Mouse (Mus musculus) left cerebral cortex, adult 8-10 months (tissue): ENCODE data around the gene Arid1a. TPM values are rescaled to one million over a fixed set of nuclear protein-coding genes. Genes with fewer than 3 reads are reported as not detected.

Source experiments
- DNase-seq, 2 experiments: peaks; one replicate each; pipeline ENCODE4 v3.0.0; 2022; ENCODE audit warnings: low spot score in 2 of 2
- total RNA-seq, 4 experiments: library from RNA; stranded (reverse); gene quantifications; 2 replicates each; pipeline ENCODE4 v1.2.4; 2022

The Arid1a gene
- 10 to 100 TPM; 86.3 to 93.9 (median 90.7) TPM for total RNA-seq

DNA sequence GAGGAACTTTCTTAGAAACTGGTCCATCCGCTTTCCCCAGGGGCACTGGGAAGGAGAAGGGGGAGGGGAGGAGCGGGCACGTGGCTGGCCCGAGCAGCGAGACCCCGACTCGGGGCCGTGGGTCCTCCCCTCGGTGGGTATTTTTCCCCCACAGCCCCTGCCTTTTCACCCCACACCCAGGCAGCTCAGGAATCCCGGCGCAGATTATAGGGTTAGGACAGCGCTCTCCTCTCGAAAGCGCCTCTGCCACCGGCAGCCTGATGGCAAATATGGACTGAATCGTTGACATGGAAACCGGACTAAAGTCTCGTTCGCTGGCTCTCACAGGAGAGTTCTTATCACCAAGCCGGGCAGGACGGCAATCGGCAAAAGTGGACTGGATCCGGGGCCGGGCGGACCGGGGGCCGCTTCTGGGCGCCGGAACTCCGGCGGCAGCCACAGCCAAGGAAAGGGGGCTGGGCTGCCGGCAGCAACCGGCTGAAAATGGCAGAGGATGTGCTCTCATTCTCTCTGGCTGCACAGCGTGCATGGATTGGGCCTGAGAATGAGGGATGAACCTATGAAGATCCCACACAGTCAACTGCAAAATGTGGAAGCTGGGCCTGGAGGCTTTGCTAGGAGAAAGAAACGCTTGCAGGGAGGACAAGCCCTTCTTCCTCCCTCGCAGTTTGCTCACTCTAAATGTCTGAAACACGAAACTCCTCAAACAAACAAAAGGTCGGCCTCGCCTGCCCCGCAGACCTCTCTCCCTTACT lies at the start of gene Arid1a:
Gene Arid1a, minus strand, starts transcription at position 256 of the 755 bp plus-strand sequence.
- peak; percentile 93 to 95 for DNase-seq

DNA sequence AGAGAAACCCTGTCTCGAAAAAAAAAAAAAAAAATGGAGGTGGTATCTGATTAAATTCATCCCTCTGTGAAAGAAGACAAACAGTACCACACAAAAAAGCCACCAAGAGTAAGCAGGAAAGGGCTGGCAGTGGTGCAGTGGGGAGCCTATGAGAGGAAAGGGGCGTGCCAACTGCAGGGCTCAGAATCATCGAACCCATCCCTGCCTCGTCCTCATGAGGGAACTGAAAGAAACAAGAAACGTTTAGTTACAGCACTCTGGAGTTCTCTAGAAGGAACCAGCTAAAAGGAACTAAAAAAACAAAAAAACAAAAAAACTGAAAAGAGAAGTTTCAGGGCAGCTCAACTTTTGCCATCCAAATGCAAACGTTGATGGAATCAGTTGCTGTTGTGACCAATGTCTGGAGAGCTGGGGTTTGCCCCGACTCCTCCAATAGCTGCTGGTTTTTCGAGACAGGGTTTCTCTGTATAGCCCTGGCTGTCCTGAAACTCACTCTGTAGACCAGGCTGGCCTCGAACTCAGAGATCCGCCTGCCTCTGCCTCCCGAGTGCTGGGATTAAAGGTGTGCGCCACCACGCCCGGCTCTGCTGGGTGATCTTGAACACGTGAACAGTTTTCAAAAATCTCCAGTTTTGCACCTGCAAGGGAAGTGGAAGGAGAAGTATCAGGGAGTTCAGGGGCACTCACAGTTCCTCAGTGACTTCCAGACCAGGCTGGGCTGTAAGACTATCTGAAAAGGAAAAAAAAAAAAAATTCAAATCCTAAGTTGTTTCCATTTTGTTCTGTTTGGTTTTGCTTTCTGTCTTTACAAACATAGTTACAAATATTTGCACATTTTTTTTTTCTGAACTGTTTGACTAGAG lies 48.1 kb upstream of the Arid1a start:
- no peak for DNase-seq

DNA sequence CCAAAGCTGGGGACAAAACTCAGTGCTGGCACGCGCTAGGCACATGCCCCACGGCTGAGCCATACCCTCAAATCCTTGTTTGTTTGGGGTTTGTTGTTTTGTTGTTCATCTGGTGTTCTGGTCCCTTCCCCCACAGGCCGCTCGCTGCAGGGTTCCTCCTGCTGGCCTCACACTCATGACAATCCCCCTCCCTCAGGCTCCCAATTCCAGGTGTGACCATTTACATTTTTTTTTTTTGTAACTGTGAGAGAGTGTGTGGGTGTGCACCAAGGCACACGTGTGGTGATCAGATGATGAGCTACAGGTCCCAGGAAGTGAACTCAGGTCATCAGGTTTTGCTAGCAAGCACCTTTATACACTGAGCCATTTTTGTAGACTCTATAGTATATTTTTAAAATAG lies 44.0 kb upstream of the Arid1a start:
- no peak for DNase-seq

DNA sequence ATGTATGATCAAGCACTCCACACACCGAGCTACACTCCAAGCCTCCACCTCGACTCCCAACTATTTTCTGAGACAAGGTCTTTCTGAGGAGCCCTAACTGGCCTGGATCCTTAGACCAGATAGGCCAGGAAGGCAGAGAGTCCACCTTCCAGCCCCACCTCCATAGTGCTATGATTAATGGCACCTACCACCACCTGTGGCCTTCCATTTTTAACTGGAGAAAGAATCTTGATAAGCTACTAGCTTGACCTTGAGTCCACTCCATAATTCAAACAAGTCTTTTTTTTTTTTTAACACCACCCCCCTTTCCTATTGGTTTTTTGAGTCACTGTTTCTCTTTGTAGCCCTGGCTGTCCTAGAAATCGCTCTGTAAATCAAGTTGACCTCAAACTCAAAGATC lies 36.7 kb upstream of the Arid1a start:
- no peak for DNase-seq

DNA sequence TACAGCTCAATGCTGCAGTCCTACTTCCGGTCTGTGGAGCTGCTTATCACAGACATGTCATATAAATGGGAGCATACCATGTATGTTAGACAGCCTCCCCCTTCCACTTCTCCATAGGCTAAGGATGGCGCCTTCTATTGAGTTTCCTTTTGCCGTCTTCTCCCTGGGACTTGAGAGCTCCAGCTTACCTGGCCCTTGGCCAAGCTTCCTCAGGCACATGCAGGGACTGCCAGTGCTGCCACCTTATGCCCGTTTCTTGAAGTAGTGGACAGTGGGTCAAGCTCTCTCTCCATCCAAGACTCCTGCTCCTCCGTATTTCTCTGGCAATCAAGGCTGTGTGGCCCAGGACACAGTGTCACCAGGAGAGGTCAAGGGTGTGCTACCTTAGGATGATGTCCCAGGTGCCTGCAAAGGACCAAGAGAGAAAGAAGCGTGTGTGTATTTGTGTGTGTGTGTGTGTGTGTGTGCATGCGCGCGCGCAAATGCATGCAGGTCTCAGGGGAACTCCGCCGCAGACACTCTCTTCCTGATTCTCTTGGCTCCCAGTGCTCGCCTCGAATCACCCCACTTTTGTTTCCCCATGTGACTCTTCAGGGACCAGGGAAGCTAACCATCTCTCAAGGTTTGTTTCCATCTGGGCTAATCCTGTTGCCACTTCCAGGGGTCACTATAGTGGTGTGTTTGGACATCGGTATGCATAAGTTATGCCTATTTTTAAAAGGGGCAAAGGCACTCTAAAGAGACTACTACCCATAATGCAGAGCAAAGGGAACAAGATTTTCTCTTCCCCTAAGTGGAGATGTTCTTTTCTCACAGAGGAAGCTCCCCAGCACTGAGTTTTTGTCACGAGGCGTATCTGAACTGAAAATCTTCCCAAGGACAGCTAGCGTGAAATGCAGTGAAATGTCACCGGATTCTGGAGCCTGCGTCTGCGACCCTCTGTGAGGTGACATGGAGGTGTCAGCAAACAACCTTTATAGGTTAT lies 18.3 kb upstream of the Arid1a start:
- peak; percentile 12 to 73 for DNase-seq

DNA sequence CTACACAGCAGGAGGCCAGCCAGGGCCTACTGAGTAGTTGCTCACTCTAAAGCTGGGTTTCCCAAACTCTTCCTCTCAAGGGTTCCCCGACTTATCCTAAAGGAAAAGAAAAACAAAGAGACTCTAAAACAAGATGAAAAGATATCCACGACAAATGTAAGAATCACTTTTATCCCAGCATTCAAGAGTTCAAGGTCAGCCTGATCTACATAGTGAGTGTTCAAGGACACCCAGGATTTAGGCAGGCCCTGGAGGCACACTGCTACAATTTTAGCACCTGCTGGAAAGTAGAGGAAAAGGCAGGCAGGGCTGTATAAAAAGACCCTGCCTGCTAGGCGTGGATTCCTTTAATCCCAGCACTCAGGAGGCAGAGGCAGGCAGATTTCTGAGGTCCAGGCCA lies 12.6 kb upstream of the Arid1a start:
- no peak for DNase-seq

DNA sequence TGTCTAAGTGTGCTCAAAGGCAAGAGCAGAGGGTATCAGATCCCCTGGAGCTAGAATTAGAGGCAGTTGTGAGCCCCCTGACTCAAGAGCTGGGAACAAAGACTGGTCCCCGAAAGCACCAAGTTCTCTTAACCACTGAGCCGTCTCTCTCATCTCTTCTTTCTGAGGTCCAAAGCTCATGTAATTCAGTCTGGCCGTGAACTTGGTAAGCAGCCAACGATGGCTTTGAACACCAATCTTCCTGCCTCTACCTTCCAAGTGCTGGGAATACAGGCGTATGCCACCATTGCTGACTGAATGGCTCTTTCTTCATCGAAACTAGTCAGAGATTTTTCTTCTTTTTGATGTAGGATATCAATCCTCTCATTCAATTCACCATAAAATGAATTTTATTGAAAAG lies 6.5 kb upstream of the Arid1a start:
- no peak for DNase-seq

DNA sequence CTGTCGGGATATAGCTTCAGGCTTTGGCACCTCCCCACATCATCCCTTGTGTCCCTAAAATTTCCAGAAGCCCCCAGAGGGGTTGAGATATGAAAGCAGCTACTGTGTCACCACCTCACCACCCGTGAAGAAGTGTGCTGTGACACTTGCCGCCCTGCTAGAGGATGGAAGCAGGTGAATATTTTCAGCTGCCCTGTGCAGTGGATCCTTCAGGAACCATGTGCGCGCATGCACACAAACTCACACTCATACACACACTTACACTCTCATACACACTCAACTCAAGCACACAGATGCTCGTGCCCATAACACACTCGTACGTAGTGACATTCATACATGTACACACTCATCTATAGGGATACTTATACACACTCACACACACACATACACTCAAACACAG lies 3.1 kb upstream of the Arid1a start:
- no peak for DNase-seq

DNA sequence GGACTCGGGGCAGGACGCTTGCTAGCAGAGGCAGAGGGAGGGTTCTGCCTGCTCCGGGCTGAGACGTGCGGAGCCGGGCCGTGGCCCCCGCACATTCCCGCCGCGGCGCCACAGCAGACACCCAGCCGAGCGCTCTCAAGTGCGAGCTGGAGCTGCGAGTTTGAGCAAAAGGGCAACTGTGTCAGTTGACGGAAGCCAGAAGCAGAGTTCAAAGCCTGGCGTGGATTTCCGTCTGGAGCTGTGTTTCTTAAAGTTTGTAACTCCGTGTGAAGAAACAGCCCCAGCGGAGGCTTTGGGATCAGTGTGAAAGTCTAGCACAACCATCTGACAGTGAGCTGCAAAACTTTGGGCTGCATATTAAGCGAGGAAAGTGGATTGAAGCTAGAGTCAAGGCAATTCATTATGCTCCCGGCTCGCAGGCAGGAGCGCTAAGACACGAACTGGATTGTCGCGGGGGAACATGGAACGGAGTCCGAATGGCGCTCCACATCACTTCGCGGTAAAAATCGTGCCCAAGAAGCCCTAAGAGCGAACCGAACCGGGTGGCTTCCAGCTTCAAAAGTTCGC lies 783 bp upstream of the Arid1a start:
- peak; percentile 77 to 91 for DNase-seq

DNA sequence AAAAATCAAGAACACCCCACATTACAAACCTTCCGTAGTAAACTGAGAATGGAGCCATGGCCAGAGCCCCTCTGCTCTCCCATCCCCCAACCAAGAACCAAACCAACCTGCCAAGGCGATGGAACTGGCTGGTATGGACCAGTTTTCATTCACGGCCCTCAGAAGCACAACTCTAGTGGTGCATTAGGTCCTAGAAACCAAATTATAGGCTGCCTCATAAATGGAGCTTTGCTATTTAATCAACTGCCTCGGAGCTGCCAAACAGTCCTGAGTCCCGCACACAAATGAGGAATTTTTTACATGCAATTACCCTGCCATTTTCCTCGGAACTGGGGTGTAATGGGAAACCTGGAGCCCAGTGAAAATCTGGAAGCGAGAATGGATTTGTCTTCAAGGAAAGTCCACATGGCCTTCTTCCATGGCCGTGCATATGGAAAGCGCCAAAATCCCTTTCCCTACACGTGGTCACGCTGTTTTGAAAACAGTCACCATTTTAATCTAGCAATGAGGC lies 653 bp downstream of the Arid1a start:
- no peak for DNase-seq

DNA sequence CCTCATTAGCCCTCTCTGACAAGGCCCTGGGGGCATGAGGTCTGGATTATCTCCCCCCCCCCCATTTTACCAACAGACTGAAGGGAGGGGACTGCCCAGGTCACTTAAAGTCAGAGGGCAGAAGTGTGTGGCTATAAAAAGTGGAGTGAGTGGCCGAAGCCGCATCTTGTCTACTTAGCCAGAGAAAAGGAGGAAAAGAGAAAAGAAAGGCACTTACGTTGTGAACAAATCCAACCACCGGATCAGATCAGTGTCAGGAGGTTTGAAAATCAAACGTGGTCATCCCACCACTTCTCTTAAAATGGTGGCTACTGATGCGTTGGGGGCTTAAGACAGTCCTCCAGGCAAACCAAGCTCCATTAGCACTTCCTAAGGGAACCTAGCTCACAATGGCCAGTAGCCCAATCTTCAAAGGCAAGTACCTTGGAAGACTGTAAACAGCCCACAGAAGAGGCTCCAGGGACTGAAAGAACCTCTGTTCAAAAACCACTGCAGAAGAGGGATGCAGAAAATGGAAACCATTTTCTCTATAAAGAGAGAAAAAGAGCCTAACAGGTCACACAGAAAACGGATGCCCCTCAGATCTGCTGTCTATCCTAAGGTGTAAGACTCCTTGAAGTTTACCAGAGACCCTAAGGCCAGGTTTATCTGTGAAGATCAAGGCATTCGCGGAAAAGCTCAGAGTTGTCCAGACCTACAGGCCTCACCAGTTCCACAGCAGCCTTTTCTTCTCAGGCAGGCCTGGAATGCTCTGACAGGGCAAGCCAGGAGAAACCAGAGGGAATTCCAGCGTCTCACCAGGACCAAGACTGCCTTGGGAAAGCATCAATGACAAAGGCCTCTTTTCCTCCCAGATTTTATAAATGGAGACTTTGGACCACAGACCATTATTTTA lies 1.5 kb downstream of the Arid1a start:
- DNase-seq, result no peak

DNA sequence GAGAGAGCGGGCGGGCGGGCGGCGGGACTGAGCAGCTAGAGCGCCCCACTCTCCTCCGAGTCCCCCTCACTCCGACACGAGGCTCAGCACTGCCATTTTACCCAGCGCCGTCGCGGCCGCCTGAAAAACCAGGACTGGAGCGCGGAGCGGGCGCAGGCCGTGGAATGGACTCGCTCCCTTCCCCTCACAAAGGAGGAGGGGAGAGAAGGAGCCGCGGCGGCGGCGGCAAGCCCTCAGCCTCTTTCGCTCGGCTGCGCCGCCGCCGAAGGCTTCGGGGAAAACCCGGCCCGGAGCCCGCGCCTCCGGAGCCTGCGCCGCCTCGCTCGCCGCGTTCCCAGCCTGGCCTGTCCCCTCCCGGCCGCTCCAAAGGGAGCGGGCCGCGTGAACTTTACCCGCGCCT lies 2.3 kb downstream of the Arid1a start:
- peak; percentile 96 to 100 for DNase-seq

DNA sequence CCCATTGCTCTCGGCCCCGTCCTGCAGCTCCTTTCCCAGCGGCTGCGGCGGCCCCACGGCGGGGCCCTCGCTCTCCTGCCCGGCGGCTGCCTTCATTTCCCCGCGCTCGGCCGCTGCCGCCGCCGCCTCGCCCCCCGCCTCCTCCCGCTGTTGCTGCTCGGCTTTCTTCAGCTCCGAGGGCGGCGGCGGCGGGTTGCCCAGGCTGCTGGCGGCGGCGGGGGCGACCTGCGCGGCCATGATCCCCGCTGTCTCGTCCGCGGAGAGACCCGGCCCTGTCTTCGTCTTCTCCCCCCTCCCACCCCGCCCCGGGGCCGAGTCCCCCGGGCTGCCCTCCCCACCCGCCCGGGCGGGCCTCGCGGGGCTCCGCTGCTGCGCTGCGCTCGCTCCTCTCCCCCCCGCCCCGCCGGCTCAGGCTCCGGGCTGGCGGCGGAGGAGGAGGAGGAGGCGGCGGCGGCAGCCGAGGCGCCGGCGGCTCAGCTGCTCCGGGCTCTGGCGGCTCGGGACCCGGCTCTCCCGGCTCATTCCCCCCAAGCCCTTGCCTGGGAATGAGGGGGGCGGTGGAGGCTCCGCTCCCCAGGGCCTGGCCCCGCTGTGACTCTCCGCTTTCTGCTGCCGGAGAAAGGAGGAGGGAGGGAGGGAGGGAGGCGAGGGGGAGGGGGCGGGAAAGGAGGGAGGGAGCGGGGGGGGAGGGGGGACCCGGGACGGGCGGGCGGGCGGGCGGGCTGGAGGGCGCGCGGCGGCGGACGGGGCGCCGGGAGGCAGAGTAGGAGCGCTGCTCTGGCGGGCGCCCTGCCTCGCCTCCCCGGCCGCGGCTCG lies 3.0 kb downstream of the Arid1a start:
- peak; percentile 53 to 57 for DNase-seq

DNA sequence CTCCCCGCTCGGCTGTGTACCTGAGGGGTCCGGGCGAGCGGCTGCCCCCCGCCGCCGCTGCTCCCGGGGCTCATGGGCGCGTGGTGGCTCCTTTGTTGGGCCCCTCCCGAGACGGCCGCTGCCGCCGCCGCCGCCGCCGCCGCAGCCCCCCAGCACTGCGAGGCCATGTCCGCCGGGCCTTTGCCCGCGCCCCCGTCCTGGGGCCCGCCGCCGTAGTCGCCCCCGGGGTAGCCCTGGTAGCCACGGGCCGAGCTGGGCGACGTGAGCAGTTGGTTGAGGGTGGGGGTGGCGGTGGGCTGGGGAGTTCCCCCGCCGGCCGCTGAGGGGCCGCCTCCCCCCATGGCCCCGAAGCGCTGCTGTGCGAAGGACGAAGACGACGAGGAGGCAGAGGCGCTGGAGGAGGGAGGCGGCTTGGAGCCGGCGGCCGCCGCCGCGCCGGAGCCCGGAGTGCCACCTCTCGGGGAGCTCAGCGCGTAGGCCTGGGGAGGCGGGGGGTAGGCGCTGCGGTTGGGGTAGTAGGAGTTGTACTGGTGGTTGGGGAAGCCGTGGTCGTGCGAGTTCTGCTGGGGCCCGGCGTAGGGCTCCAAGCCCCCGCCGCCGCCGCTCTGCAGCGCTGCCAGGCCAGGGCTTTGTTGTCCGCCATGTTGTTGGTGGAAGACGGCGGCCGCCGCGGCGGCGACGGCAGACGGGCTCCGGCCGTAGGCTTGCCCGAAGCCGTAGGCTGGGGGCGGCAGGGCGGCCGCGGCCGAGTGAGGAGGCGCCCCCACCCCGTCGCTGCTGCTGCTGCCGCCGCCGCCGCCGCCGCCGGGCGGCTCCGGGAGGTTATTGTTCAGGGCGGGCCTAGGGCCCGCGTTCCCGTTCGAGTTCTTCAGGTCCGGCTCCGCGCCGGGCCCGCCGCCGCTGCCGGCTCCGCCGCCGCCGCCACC lies 3.9 kb downstream of the Arid1a start:
- DNase-seq, result peak; percentile 22 to 36

DNA sequence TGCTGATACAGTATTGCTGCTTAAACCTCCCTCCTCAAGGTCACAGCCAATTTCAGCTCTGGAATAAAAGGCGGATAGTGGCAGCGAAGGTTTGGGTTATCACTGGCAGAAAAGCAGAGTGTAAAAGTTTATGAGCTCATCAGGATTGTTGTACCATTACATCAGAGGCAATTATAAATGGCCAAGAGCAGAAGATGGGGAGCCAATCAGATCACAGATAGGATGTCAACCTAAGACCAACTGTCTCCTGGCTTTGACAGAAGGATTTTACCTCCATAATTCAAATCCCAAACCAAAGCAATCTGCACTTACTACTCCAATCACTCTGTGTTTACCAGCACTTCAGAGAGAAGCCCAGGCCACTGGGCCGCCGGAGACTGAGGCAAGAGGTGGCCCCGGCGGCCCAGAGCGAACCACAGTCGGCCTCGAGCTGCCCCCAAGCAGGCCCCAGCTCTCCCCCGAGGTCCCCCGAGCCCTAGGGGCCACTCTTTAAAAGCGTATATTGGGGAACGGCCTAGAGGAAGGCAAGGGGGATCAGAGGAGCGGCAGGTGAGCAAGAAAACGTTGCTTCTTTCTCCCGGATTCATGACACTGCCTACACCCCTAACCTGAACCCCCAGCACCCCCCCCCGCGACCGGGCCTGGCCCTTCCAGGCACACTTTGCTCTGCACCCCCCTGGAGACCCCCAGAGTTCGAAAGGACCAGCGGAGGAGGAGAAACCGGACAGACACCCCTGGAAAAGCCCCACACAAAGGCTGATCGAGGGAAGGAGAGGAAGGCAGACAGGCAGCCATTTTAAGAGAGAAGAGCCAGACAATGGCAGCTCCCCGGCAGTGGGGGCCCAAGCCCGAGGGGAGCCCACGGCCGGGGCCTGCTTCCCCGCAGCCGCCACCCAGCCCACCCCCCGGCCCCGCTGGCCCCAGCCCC lies 4.8 kb downstream of the Arid1a start:
- DNase-seq, result peak in 1 of 2 experiments; percentile 18

DNA sequence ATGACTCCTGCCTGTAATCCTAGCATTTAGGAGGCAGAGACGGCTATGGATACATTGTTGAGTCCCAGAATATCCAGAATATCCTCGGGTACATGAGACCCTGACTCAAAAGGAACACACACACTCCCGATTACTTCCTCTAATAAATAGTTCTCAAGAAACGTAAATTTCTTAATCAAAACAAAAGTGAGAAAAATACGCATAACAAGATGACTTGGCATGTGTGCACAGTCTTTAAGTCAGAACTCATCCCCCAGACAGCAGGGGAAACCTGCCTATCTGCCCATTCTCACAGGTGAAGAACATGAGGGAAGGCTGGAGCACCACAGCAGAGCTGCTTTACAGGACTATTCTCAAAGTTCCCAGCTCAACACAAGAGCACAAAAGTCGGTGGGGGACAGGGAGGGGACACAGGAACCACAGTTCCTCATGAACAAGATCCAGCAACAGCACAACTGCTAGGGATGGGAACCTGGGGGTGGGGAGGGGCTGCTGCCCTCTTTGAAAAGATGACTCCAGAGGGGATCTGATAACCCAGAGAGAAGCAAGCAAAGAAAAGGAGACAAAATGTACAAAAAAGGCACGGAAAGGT lies 6.3 kb downstream of the Arid1a start:
- DNase-seq, result no peak
